Mouse (Mus musculus) 3T3-L1 (cell line): ENCODE measurements around the gene Mindy3.
"Not testable (repeated sequence)": the region's sequence is repeated elsewhere in the genome, so short reads cannot be mapped to it uniquely, and the experiment has no call there.

ENCODE experiments used
- DNase-seq: peaks from one replicate; pipeline ENCODE4 v3.0.0-alpha.2; 2015; ENCODE audit warnings: low read depth, low spot score

The Mindy3 gene

GRCm38 (mm10) chr2:12419262-12419655, at the start of gene Mindy3:
TSS of gene Mindy3 (minus strand) at chr2:12419470.
- peak; percentile 85 for DNase-seq

- DNase-seq, result peak; percentile 46
Observed at GRCm38 (mm10) chr2:12459732-12460131, 40.5 kb upstream of the Mindy3 start.

- no peak for DNase-seq
Observed at GRCm38 (mm10) chr2:12450108-12450507, 30.8 kb upstream of the Mindy3 start.

GRCm38 (mm10) chr2:12440120-12440519, 20.9 kb upstream of the Mindy3 start:
- no peak for DNase-seq

GRCm38 (mm10) chr2:12439543-12439942, 20.3 kb upstream of the Mindy3 start:
- no peak for DNase-seq

GRCm38 (mm10) chr2:12438181-12438580, 18.9 kb upstream of the Mindy3 start:
- peak; percentile 70 for DNase-seq

- no peak for DNase-seq
Observed at GRCm38 (mm10) chr2:12432055-12432454, 12.8 kb upstream of the Mindy3 start.

GRCm38 (mm10) chr2:12424374-12424773, 5.1 kb upstream of the Mindy3 start:
- DNase-seq, result peak; percentile 43

GRCm38 (mm10) chr2:12423426-12423825, 4.2 kb upstream of the Mindy3 start:
- DNase-seq, result not testable (repeated sequence)

GRCm38 (mm10) chr2:12418534-12419261, 572 bp downstream of the Mindy3 start:
- peak; percentile 22 for DNase-seq

GRCm38 (mm10) chr2:12418121-12418520, 1.1 kb downstream of the Mindy3 start:
- DNase-seq, result no peak

GRCm38 (mm10) chr2:12412309-12412708, 7.0 kb downstream of the Mindy3 start:
- peak; percentile 18 for DNase-seq

- DNase-seq, result no peak
Observed at GRCm38 (mm10) chr2:12411129-12411528, 8.1 kb downstream of the Mindy3 start.

GRCm38 (mm10) chr2:12406737-12407136, 12.5 kb downstream of the Mindy3 start:
- no peak for DNase-seq

- DNase-seq, result no peak
Observed at GRCm38 (mm10) chr2:12402469-12402868, 16.8 kb downstream of the Mindy3 start.

- no peak for DNase-seq
Observed at GRCm38 (mm10) chr2:12401137-12401536, 18.1 kb downstream of the Mindy3 start.

- peak; percentile 84 for DNase-seq
Observed at GRCm38 (mm10) chr2:12389028-12389427, 30.2 kb downstream of the Mindy3 start.

- DNase-seq, result no peak
Observed at GRCm38 (mm10) chr2:12388569-12388968, 30.7 kb downstream of the Mindy3 start.

GRCm38 (mm10) chr2:12384389-12384788, 34.9 kb downstream of the Mindy3 start:
- DNase-seq, result no peak

- no peak for DNase-seq
Observed at GRCm38 (mm10) chr2:12382650-12383049, 36.6 kb downstream of the Mindy3 start.

GRCm38 (mm10) chr2:12380233-12380632, 39.0 kb downstream of the Mindy3 start:
- DNase-seq, result no peak

GRCm38 (mm10) chr2:12378591-12378990, 40.7 kb downstream of the Mindy3 start:
- DNase-seq, result no peak

- DNase-seq, result no peak
Observed at GRCm38 (mm10) chr2:12377024-12377423, 42.2 kb downstream of the Mindy3 start.

GRCm38 (mm10) chr2:12372883-12373282, 46.4 kb downstream of the Mindy3 start:
- no peak for DNase-seq
